Comparison of ENCODE assay signal across 26 mouse cellular contexts in genomic region chrX:136249671-136250070, GRCm38 (mm10). TPM values are rescaled to one million over a fixed set of nuclear protein-coding genes. Genes with fewer than 3 reads are reported as not detected.
"Had no signal": no experiment of that assay in that cellular context is flagged by ENCODE, and none has a peak within 500 bp of the region (broad histone marks: within the 10 kb centered on the region; RNA-seq: fewer than 3 reads in every experiment).

No protein-coding gene starts in this region.

- H3K4me1 ChIP-seq: kidney, embryonic 15.5 days; limb, embryonic 12.5 days; megakaryocyte, embryonic 14.5 days; stomach, embryonic 15.5 days had no signal

- DNase-seq: kidney, adult 11 months; kidney, adult 8-10 months; kidney, postnatal 10 days; kidney, postnatal 4 days; left cerebral cortex, postnatal 4 days; liver, postnatal 0 days; retina, postnatal 1 day; right cerebral cortex, postnatal 25 days; spleen, adult 18-20 months; thymus, postnatal 25 days had no signal

- ATAC-seq: hindbrain, postnatal 0 days; inflammation-experienced regulatory T-cells, adult 6 months; liver, postnatal 0 days; midbrain, embryonic 13.5 days; midbrain, embryonic 16.5 days had no signal

- H3K36me3 ChIP-seq: midbrain, embryonic 13.5 days; neural tube, embryonic 13.5 days; stomach, embryonic 15.5 days had no signal

- H3K27ac ChIP-seq: hindbrain, postnatal 0 days; kidney, embryonic 15.5 days; limb, embryonic 12.5 days; limb, embryonic 15.5 days; liver, embryonic 14.5 days; midbrain, embryonic 10.5 days; midbrain, embryonic 13.5 days; neural tube, embryonic 13.5 days; stomach, embryonic 15.5 days had no signal

- H3K27me3 ChIP-seq: limb, embryonic 15.5 days; megakaryocyte, embryonic 14.5 days; midbrain, embryonic 13.5 days; neural tube, embryonic 13.5 days; stomach, embryonic 15.5 days had no signal

- H3K4me2 ChIP-seq: kidney, embryonic 15.5 days; limb, embryonic 12.5 days; limb, embryonic 15.5 days; liver, embryonic 11.5 days; midbrain, embryonic 13.5 days; neural tube, embryonic 13.5 days; stomach, embryonic 15.5 days had no signal

- H3K9me3 ChIP-seq: kidney, embryonic 15.5 days; limb, embryonic 12.5 days; limb, embryonic 15.5 days; megakaryocyte, embryonic 14.5 days; midbrain, embryonic 10.5 days; midbrain, embryonic 13.5 days; neural tube, embryonic 13.5 days; stomach, embryonic 15.5 days had no signal

- H3K9ac ChIP-seq: kidney, embryonic 15.5 days; limb, embryonic 12.5 days; limb, embryonic 15.5 days; liver, embryonic 14.5 days; liver, postnatal 0 days; midbrain, embryonic 13.5 days; neural tube, embryonic 13.5 days; stomach, embryonic 15.5 days had no signal

- H3K4me3 ChIP-seq: kidney, embryonic 15.5 days; limb, embryonic 12.5 days; limb, embryonic 15.5 days; megakaryocyte, embryonic 14.5 days; midbrain, embryonic 10.5 days; midbrain, embryonic 13.5 days; myocyte; neural tube, embryonic 13.5 days; stomach, embryonic 15.5 days had no signal

RNA-seq across cellular contexts. Expression of gene Bex1, which starts 34.4 kb away (rescaled TPM):
- total RNA-seq: monocyte, adult 5-6 weeks; neutrophil, adult 5-6 weeks had no signal
- polyA plus RNA-seq: inflammation-experienced regulatory T-cells, adult 6 months had no signal

RNA-seq across cellular contexts. Expression of gene Tceal7, which starts 35.1 kb away (rescaled TPM):
- total RNA-seq: monocyte, adult 5-6 weeks; neutrophil, adult 5-6 weeks had no signal
- polyA plus RNA-seq: inflammation-experienced regulatory T-cells, adult 6 months had no signal

RNA-seq across cellular contexts. Expression of gene Tceal5, which starts 46.0 kb away (rescaled TPM):
- total RNA-seq: monocyte, adult 5-6 weeks; neutrophil, adult 5-6 weeks had no signal
- polyA plus RNA-seq: inflammation-experienced regulatory T-cells, adult 6 months had no signal
